Mouse (Mus musculus) small intestine, adult 2 months (tissue): Measurements from ENCODE around the gene Fbxl14.

Experiments
- CTCF ChIP-seq: fragments of 200-500 bp; IDR thresholded peaks from 2 replicates; pipeline ENCODE4 v1.5.1; 2012; ENCODE audit warnings: low read depth, mild to moderate bottlenecking, control low read depth, inconsistent platforms, low read length, moderate library complexity, mixed read lengths; ENCODE audit not compliant: insufficient replicate concordance, insufficient read length; ENCODE audit errors: extremely low read depth
- POLR2A ChIP-seq: fragments of 200-500 bp; IDR thresholded peaks from 2 replicates; pipeline ENCODE4 v1.6.1; 2012; ENCODE audit warnings: low read depth, mild to moderate bottlenecking, control low read depth, inconsistent platforms, low read length, moderate library complexity

GRCm38 (mm10) chr6:119512701-119513100 lies 33.2 kb downstream of the Fbxl14 start:
- TF ChIP-seq POLR2A: no peak
- TF ChIP-seq CTCF: no peak
